Mouse (Mus musculus) myocyte (in vitro differentiated cells): Measurements from ENCODE around the gene 4931428F04Rik. TPM values are rescaled to one million over a fixed set of nuclear protein-coding genes. Genes with fewer than 3 reads are reported as not detected.

Experiments used
- H3K27me3 ChIP-seq: one replicate; pipeline ENCODE4 v1.6.1; 2011; ENCODE audit not compliant: control insufficient read depth, insufficient read depth, insufficient read length
- H3K36me3 ChIP-seq: one replicate; pipeline ENCODE4 v1.6.1; 2011; ENCODE audit not compliant: control insufficient read depth, insufficient read depth
- H3K4me2 ChIP-seq: one replicate; pipeline ENCODE4 v1.6.1; 2011; ENCODE audit warnings: low read depth, control low read depth
- H3K4me3 ChIP-seq: one replicate; pipeline ENCODE4 v1.5.1; 2011; ENCODE audit warnings: mild to moderate bottlenecking, control low read depth, moderate library complexity
- H3K79me2 ChIP-seq: one replicate; pipeline ENCODE4 v1.6.1; 2011; ENCODE audit not compliant: control insufficient read depth, insufficient read depth
- H3ac ChIP-seq: one replicate; pipeline ENCODE4 v1.6.1; 2011; ENCODE audit not compliant: control insufficient read depth, insufficient read length
- CEBPB ChIP-seq: IDR thresholded peaks from 2 replicates; pipeline ENCODE4 v1.6.1; 2011; ENCODE audit warnings: mild to moderate bottlenecking, moderate library complexity; ENCODE audit not compliant: poor library complexity, insufficient read depth, severe bottlenecking
- E2F4 ChIP-seq: IDR thresholded peaks from one replicate; pipeline ENCODE4 v1.6.1; 2011; ENCODE audit warnings: mild to moderate bottlenecking, control low read depth, moderate library complexity; ENCODE audit not compliant: insufficient read depth
- MAX ChIP-seq: IDR thresholded peaks from one replicate; pipeline ENCODE4 v1.6.1; 2011; ENCODE audit warnings: low read depth, mild to moderate bottlenecking, control low read depth
- MYOD1 ChIP-seq, 3 experiments: IDR thresholded peaks; one replicate each; pipeline ENCODE4 v1.6.1; 2011; ENCODE audit warnings: control low read depth in 2 of 3, low read depth in 2 of 3, mild to moderate bottlenecking in 2 of 3, moderate library complexity in 1 of 3; ENCODE audit not compliant: insufficient read length in 2 of 3, control insufficient read depth in 1 of 3
- MYOG ChIP-seq, 3 experiments: IDR thresholded peaks; one replicate each; pipeline ENCODE4 v1.6.1; 2011; ENCODE audit warnings: control low read depth in 2 of 3, low read depth in 2 of 3, mild to moderate bottlenecking in 2 of 3; ENCODE audit not compliant: insufficient read length in 2 of 3, control insufficient read depth in 1 of 3, insufficient read depth in 1 of 3
- POLR2A ChIP-seq: IDR thresholded peaks from one replicate; pipeline ENCODE4 v1.6.1; 2011; ENCODE audit warnings: low read depth, mild to moderate bottlenecking, control low read depth, moderate library complexity; ENCODE audit not compliant: insufficient read length
- POLR2AphosphoS2 ChIP-seq: IDR thresholded peaks from one replicate; pipeline ENCODE4 v1.6.1; 2011; ENCODE audit warnings: low read depth, control low read depth; ENCODE audit not compliant: insufficient read length
- REST ChIP-seq: IDR thresholded peaks from one replicate; pipeline ENCODE4 v1.6.1; 2011; ENCODE audit warnings: mild to moderate bottlenecking, control low read depth, moderate library complexity; ENCODE audit not compliant: insufficient read depth, insufficient read length
- SRF ChIP-seq: IDR thresholded peaks from one replicate; pipeline ENCODE4 v1.6.1; 2011; ENCODE audit warnings: low read depth; ENCODE audit not compliant: control insufficient read depth, insufficient read length
- TCF12 ChIP-seq: IDR thresholded peaks from one replicate; pipeline ENCODE4 v1.6.1; 2011; ENCODE audit warnings: mild to moderate bottlenecking, control low read depth; ENCODE audit not compliant: poor library complexity, insufficient read depth, severe bottlenecking
- TCF3 ChIP-seq: IDR thresholded peaks from one replicate; pipeline ENCODE4 v1.6.1; 2011; ENCODE audit warnings: low read depth, control low read depth; ENCODE audit not compliant: insufficient read length
- USF1 ChIP-seq: IDR thresholded peaks from one replicate; pipeline ENCODE4 v1.6.1; 2011; ENCODE audit warnings: low read depth, mild to moderate bottlenecking, control low read depth, moderate library complexity
- polyA plus RNA-seq: library from polyadenylated mRNA; unstranded; fragments of >200 nt; fragmentation: generic; extraction: Trizol; gene quantifications from one replicate; pipeline ENCODE4 v1.2.1, GENCODE M21; 2012; ENCODE audit warnings: missing spikeins

The 4931428F04Rik gene
- polyA plus RNA-seq, 1 experiment = 6.2 TPM

DNA sequence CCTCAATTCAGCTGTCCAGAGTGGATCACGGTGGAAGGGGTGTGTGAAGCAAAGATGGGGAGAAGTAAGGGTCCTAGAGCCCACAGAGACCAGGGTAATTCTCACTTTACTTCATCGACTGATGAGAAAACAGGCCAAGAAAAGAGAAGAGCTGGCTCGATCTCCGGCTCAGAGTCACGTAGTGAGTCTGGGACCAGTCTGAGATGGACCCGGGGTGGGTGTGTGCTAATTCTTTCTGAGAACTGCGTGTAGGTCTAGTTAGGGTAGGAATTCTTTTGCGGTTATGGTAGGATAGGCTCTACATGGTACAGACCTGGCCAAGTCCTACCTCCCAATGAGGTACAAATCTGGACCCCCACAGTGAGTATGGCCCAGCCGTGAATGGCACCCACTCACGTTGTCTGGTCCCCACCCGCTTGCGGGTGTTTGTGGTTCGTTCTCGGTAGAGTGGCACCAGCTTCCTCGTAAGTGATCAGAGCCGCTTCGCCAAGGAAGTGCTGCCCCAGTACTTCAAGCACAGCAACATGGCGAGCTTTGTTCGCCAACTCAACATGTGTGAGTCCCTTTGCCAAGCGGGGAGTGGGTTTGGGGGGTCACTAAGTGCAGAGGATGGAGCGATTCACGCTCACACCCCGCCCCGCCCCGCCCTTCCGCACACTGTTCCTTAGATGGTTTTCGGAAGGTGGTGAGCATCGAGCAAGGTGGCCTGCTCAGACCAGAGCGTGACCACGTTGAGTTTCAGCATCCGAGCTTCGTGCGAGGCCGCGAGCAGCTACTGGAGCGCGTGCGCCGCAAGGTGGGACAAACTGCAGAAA is 19.4 kb downstream of the 4931428F04Rik start:
- TF ChIP-seq SRF (no peak), POLR2A (no peak), USF1 (no peak), MAX (no peak)
- Histone ChIP-seq H3K79me2 (no peaks in the 10 kb centered on the region), H3K36me3 (no peaks in the 10 kb centered on the region), H3K4me2 (peak overlapping the region; percentile 80), H3K27me3 (no peaks in the 10 kb centered on the region), H3ac (peak overlapping the region; percentile 9), H3K4me3 (peak overlapping the region; percentile 20)

DNA sequence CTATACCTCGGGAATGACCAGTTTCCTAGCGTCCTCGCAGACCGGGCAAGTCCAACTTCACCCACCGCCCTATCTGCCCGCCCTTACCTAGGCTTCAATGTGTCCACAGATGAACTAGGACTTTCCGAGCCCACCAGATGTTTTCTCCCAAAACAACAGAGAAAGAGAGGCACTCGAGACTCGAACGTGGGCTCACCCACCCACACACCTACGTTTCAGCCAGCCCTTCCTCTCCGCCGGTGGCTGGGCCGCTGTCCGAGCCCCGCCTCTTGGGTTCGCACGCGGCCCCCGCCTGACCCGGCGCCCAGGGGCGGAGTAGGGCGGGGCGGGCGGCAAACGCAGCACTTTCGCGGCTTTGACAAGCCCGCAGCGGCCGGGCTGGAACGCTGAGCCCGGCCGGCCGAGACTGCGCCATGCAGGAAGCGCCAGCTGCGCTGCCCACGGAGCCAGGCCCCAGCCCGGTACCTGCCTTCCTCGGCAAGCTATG is 20.2 kb downstream of the 4931428F04Rik start, which contains the start of gene Hsf4:
TSS of gene Hsf4 (plus strand) at position 341 of the 487 bp plus-strand sequence.
- Histone ChIP-seq H3K4me2 (peak within 1 kb of the TSS; percentile 80), H3K4me3 (peak within 1 kb of the TSS; percentile 20)

DNA sequence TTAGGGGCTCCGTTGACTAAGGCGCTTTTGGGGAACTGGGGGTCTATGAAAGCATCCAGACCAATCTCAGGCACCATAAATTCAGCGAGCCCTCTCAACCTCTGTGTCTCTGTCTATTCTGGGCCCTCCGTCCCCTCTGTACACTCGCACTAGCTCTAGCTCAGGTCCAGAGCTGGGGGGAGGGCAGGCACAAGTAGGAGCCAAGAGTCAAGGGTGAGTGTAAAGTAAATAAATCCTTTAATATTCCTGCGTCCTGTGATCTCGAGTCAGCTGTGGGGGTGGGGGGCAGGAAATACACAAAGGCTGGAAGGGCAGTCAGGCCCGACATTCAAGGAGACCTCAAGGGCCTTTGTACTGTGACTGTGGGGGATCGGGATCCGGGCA is 20.6 kb downstream of the 4931428F04Rik start:
- Histone ChIP-seq H3K27me3 (no peaks in the 10 kb centered on the region), H3K79me2 (no peaks in the 10 kb centered on the region), H3K4me3 (peak overlapping the region; percentile 20), H3ac (peak overlapping the region; percentile 9), H3K4me2 (peak overlapping the region; percentile 80), H3K36me3 (no peaks in the 10 kb centered on the region)
- TF ChIP-seq CEBPB (no peak), REST (no peak), TCF12 (no peak), MYOD1 (IDR thresholded peaks at IDR 0.05; ENCODE audit: control insufficient read depth in 1 of 3, insufficient read length in 2 of 3, low read depth in 2 of 3) (no peak), POLR2AphosphoS2 (no peak), POLR2A (no peak), USF1 (no peak), MYOG (IDR thresholded peaks at IDR 0.05; ENCODE audit: control insufficient read depth in 1 of 3, insufficient read depth in 1 of 3, insufficient read length in 2 of 3, low read depth in 2 of 3) (no peak), MAX (no peak), SRF (no peak), E2F4 (no peak), TCF3 (no peak)

More for the DNA sequence above, 20.2 kb downstream of the 4931428F04Rik start, which contains the start of gene Hsf4:
- peak; percentile 58 for TF ChIP-seq POLR2AphosphoS2
- TF ChIP-seq REST = no peak
- peak in 2 of 3 experiments; percentile 77 for TF ChIP-seq MYOG (IDR thresholded peaks at IDR 0.05; ENCODE audit: control insufficient read depth in 1 of 3, insufficient read depth in 1 of 3, insufficient read length in 2 of 3, low read depth in 2 of 3)
- TF ChIP-seq TCF12 = no peak
- peak in 2 of 3 experiments; percentile 5 to 59 for TF ChIP-seq MYOD1 (IDR thresholded peaks at IDR 0.05; ENCODE audit: control insufficient read depth in 1 of 3, insufficient read length in 2 of 3, low read depth in 2 of 3)
- no peak for TF ChIP-seq USF1
- TF ChIP-seq POLR2A = peak; percentile 75
- no peak for TF ChIP-seq SRF
- TF ChIP-seq E2F4 = no peak
- TF ChIP-seq CEBPB = no peak
- TF ChIP-seq MAX = no peak
- no peak for TF ChIP-seq TCF3
- H3K79me2 ChIP-seq = no peaks in the 10 kb centered on the region
- H3K36me3 ChIP-seq = no peaks in the 10 kb centered on the region
- peak within 1 kb of the TSS; percentile 9 for H3ac ChIP-seq
- no peaks in the 10 kb centered on the region for H3K27me3 ChIP-seq

DNA sequence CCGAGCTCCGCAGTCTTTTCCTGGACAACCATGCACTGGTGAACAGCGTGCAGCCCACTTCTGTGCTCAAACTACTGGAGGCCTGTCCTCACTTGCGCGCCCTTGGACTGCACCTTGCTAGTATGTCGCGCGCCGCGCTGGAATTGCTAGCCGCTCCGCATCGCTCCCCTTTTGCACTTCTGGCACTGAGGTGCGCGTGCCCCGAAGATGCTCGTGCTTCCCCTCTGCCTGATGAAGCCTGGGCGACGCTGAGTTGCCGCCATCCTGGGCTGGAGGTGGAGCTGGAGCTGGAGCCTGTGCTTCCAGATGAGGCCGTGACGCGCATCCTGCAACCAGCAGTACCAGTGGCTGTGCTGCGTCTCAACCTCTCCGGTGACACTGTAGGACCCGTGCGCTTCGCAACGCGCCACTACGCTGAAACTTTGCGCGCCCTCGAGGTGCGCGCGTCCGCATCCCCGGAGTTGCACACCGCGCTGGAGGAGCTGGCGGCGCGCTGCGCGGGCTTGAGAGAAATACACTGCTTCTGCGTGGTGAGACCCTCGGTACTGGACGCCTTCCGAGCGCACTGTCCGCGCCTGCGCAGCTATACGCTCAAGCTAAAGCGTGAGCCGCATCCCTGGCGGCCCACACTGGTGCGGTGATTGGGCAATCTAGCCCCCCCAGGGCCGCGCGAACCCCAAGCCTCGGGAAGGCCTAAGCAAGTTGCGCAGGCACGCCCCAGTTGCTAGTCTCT is 21.2 kb downstream of the 4931428F04Rik start:
- TF ChIP-seq POLR2AphosphoS2 (peak; percentile 25), TCF12 (no peak)
- H3K4me2 ChIP-seq = peak overlapping the region; percentile 80
- H3K27me3 ChIP-seq = no peaks in the 10 kb centered on the region
- no peak overlapping the region for H3ac ChIP-seq
- H3K79me2 ChIP-seq = no peaks in the 10 kb centered on the region
- no peaks in the 10 kb centered on the region for H3K36me3 ChIP-seq
- H3K4me3 ChIP-seq = peak overlapping the region; percentile 20

DNA sequence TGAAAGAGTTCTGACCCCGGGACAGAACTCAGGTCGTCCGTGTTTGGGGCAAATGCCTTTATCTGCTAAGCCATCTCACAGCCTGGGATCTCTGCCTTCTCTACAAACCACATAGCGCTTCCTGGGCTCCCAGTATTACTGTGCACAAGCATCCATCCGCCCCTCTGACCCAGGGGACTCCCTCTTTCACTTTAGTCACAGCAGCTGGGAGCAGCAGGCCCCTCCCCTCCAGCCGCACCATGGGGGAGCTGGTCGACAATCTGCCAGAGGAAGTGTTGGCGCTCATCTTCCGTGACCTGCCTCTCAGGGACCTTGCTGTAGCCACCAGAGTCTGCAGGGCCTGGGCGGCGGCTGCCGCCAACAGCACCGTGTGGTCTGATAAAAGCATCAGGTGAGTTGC is 22.9 kb downstream of the 4931428F04Rik start:
- H3ac ChIP-seq = no peak overlapping the region
- H3K36me3 ChIP-seq = no peaks in the 10 kb centered on the region
- H3K27me3 ChIP-seq = no peaks in the 10 kb centered on the region
- H3K4me3 ChIP-seq = no peak overlapping the region
- peaks cover 4% of the 10 kb centered on the region for H3K79me2 ChIP-seq
- TF ChIP-seq CEBPB (no peak), MYOG (IDR thresholded peaks at IDR 0.05; ENCODE audit: control insufficient read depth in 1 of 3, insufficient read depth in 1 of 3, insufficient read length in 2 of 3, low read depth in 2 of 3) (no peak), USF1 (no peak), TCF12 (no peak), E2F4 (no peak), REST (no peak), TCF3 (no peak), MAX (no peak), POLR2A (no peak)
- no peak overlapping the region for H3K4me2 ChIP-seq
